Mouse (Mus musculus): ENCODE data around the gene Nlrp3. TPM values are rescaled to one million over a fixed set of nuclear protein-coding genes. Genes with fewer than 3 reads are reported as not detected.

Nlrp3 gene
- polyA plus RNA-seq (2014; fragmentation: Illumina TruSeq; extraction: RNeasy Lipid Tissue Mini Kit (QIAGEN cat#74804)): 1.1 TPM

GRCm38 (mm10) chr11:59541324-59541723 is at the start of gene Nlrp3:
Nlrp3 (plus strand) TSS chr11:59541568.

GRCm38 (mm10) chr11:59526472-59527080 is 14.8 kb upstream of the Nlrp3 start, which contains the start of gene Zkscan17:
Zkscan17 (minus strand) TSS chr11:59526751.

GRCm38 (mm10) chr11:59576135-59576534 is 34.8 kb downstream of the Nlrp3 start, which contains the start of gene Olfr222:
Olfr222 (minus strand) TSS chr11:59576235.

GRCm38 (mm10) chr11:59593189-59593588 is 51.8 kb downstream of the Nlrp3 start, which contains the start of gene Olfr223:
Olfr223 (minus strand) TSS chr11:59593289.

Other genes with a start within 250 kb of the Nlrp3 start
- gene Wnt9a, start 234.6 kb upstream of the Nlrp3 start, polyA plus RNA-seq (2014; fragmentation: Illumina TruSeq; extraction: RNeasy Lipid Tissue Mini Kit (QIAGEN cat#74804)): 0.94 TPM
- not detected for gene Prss38, start 165.9 kb upstream of the Nlrp3 start, polyA plus RNA-seq (2014; fragmentation: Illumina TruSeq; extraction: RNeasy Lipid Tissue Mini Kit (QIAGEN cat#74804))
- 12.2 TPM for gene Jmjd4, start 91.5 kb upstream of the Nlrp3 start, polyA plus RNA-seq (2014; fragmentation: Illumina TruSeq; extraction: RNeasy Lipid Tissue Mini Kit (QIAGEN cat#74804))
- gene Snap47, start 90.4 kb upstream of the Nlrp3 start, polyA plus RNA-seq (2014; fragmentation: Illumina TruSeq; extraction: RNeasy Lipid Tissue Mini Kit (QIAGEN cat#74804)): 21.6 TPM
- gene Zfp867, start 69.1 kb upstream of the Nlrp3 start, polyA plus RNA-seq (2014; fragmentation: Illumina TruSeq; extraction: RNeasy Lipid Tissue Mini Kit (QIAGEN cat#74804)): 13.4 TPM
- gene Zkscan17, start 14.8 kb upstream of the Nlrp3 start, polyA plus RNA-seq (2014; fragmentation: Illumina TruSeq; extraction: RNeasy Lipid Tissue Mini Kit (QIAGEN cat#74804)): 5.4 TPM
- gene Olfr222, start 34.7 kb downstream of the Nlrp3 start, polyA plus RNA-seq (2014; fragmentation: Illumina TruSeq; extraction: RNeasy Lipid Tissue Mini Kit (QIAGEN cat#74804)): not detected
- not detected for gene Olfr223, start 51.7 kb downstream of the Nlrp3 start, polyA plus RNA-seq (2014; fragmentation: Illumina TruSeq; extraction: RNeasy Lipid Tissue Mini Kit (QIAGEN cat#74804))
- gene Mprip, start 119.7 kb downstream of the Nlrp3 start, polyA plus RNA-seq (2014; fragmentation: Illumina TruSeq; extraction: RNeasy Lipid Tissue Mini Kit (QIAGEN cat#74804)): 30.0 TPM
- 0.26 TPM for gene Pld6, start 246.1 kb downstream of the Nlrp3 start, polyA plus RNA-seq (2014; fragmentation: Illumina TruSeq; extraction: RNeasy Lipid Tissue Mini Kit (QIAGEN cat#74804))

Measured in ovary, adult 10 weeks (tissue).